Mouse (Mus musculus): ENCODE results near the gene Ramp1.

DNA sequence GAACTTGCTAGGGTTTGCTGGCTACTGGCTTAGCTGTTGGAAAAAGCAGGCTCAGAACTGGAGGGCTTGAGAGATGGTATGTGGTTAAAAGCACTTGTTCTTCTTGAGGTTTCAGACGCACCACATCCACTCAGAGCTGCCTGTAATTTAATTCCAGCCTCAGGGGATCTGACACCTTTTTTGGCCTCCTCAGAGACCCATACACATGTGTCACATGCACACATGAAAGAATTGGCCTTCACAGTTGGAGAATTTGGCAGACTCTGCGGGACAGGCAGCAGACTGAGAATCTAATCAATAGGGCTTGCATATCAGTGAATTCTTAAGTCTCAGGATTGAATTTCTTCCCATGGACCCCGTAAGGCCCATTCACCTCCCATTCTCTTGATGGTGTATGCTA is 21.5 kb downstream of the Ramp1 start:
- no peak for TF ChIP-seq FLI1 (IDR thresholded peaks at IDR 0.05; ENCODE audit: low read length)
- TF ChIP-seq GATA1 (IDR thresholded peaks at IDR 0.05; ENCODE audit: borderline replicate concordance, low read length) = no peak
